Mouse (Mus musculus): Measurements from ENCODE around the gene Rubcn. TPM values are rescaled to one million over a fixed set of nuclear protein-coding genes. Genes with fewer than 3 reads are reported as not detected.
"Not testable (repeated sequence)": the region's sequence is repeated elsewhere in the genome, so short reads cannot be mapped to it uniquely, and the experiment has no call there.

The Rubcn gene
- polyA plus RNA-seq, 1 experiment from 2014 or later, result 29.2 TPM

GRCm38 (mm10) chr16:32889881-32890280, 12.3 kb upstream of the Rubcn start:
- Histone ChIP-seq H3K9me3 (no peaks in the 10 kb centered on the region), H3K27me3 (no peaks in the 10 kb centered on the region), H3K9ac (replicated peaks) (no peak overlapping the region), H3K4me2 (replicated peaks) (no peak overlapping the region), H3K4me3 (replicated peaks) (no peak overlapping the region), H3K36me3 (peaks cover 51% of the 10 kb centered on the region), H3K27ac (no peak overlapping the region), H3K4me1 (replicated peaks) (no peaks in the 10 kb centered on the region)
- WGBS, result 66% methylated on average over 2 of the region's 2 CpGs
- no peak for ATAC-seq

GRCm38 (mm10) chr16:32887996-32888395, 10.4 kb upstream of the Rubcn start:
- WGBS, result 90% methylated on average over 7 of the region's 7 CpGs
- no peak for ATAC-seq

GRCm38 (mm10) chr16:32881538-32881937, 4.0 kb upstream of the Rubcn start:
- no peak overlapping the region for H3K9ac ChIP-seq (replicated peaks)
- peaks cover 10% of the 10 kb centered on the region for H3K36me3 ChIP-seq
- no peaks in the 10 kb centered on the region for H3K9me3 ChIP-seq
- no peak overlapping the region for H3K4me2 ChIP-seq (replicated peaks)
- peaks cover 15% of the 10 kb centered on the region for H3K4me1 ChIP-seq (replicated peaks)
- no peak for ATAC-seq
- H3K4me3 ChIP-seq (replicated peaks), result no peak overlapping the region
- WGBS, result 84% methylated on average over 7 of the region's 7 CpGs
- no peak overlapping the region for H3K27ac ChIP-seq
- no peaks in the 10 kb centered on the region for H3K27me3 ChIP-seq

More at GRCm38 (mm10) chr16:32887996-32888395, 10.4 kb upstream of the Rubcn start:
- Histone ChIP-seq H3K4me2 (replicated peaks) (no peak overlapping the region), H3K27ac (no peak overlapping the region), H3K27me3 (no peaks in the 10 kb centered on the region), H3K9ac (replicated peaks) (no peak overlapping the region), H3K4me1 (replicated peaks) (no peaks in the 10 kb centered on the region), H3K9me3 (no peaks in the 10 kb centered on the region), H3K36me3 (peaks cover 40% of the 10 kb centered on the region), H3K4me3 (replicated peaks) (no peak overlapping the region)

GRCm38 (mm10) chr16:32878972-32879926, 1.7 kb upstream of the Rubcn start:
- peaks cover 15% of the 10 kb centered on the region for H3K4me1 ChIP-seq (replicated peaks)
- no peaks in the 10 kb centered on the region for H3K9me3 ChIP-seq
- 84% methylated on average over 14 of the region's 14 CpGs for WGBS
- peak overlapping the region; percentile 86 for H3K4me2 ChIP-seq (replicated peaks)
- H3K36me3 ChIP-seq, result no peaks in the 10 kb centered on the region
- H3K27me3 ChIP-seq, result no peaks in the 10 kb centered on the region
- H3K27ac ChIP-seq, result no peak overlapping the region
- peak overlapping the region; percentile 49; the same call in 1 of the 2 replicates for H3K9ac ChIP-seq (replicated peaks)
- no peak for ATAC-seq
- peak overlapping the region; percentile 92 for H3K4me3 ChIP-seq (replicated peaks)

GRCm38 (mm10) chr16:32878157-32878598, 612 bp upstream of the Rubcn start:
- Histone ChIP-seq H3K4me3 (replicated peaks) (peak overlapping the region; percentile 92), H3K4me2 (replicated peaks) (peak overlapping the region; percentile 86), H3K9me3 (no peaks in the 10 kb centered on the region), H3K9ac (replicated peaks) (peak overlapping the region; percentile 88), H3K36me3 (no peaks in the 10 kb centered on the region), H3K27me3 (no peaks in the 10 kb centered on the region), H3K27ac (peak overlapping the region; percentile 91), H3K4me1 (replicated peaks) (peaks cover 15% of the 10 kb centered on the region)
- peak; percentile 57 for ATAC-seq
- under 1% methylated on average over 30 of the region's 34 CpGs for WGBS

- Histone ChIP-seq H3K4me1 (replicated peaks) (peaks cover 15% of the 10 kb centered on the region), H3K4me3 (replicated peaks) (peak overlapping the region; percentile 92), H3K27ac (no peak overlapping the region), H3K9ac (replicated peaks) (no peak overlapping the region), H3K36me3 (no peaks in the 10 kb centered on the region), H3K9me3 (no peaks in the 10 kb centered on the region), H3K27me3 (no peaks in the 10 kb centered on the region), H3K4me2 (replicated peaks) (peak overlapping the region; percentile 58)
- WGBS, result 28% methylated on average over 9 of the region's 9 CpGs
- ATAC-seq, result no peak
Measured at GRCm38 (mm10) chr16:32876831-32877230, 735 bp downstream of the Rubcn start.

GRCm38 (mm10) chr16:32875847-32876246, 1.7 kb downstream of the Rubcn start:
- no peak for ATAC-seq
- H3K27me3 ChIP-seq, result no peaks in the 10 kb centered on the region
- H3K4me3 ChIP-seq (replicated peaks), result no peak overlapping the region
- H3K4me1 ChIP-seq (replicated peaks), result peaks cover 12% of the 10 kb centered on the region
- H3K9me3 ChIP-seq, result no peaks in the 10 kb centered on the region
- 96% methylated on average over 3 of the region's 3 CpGs for WGBS
- H3K27ac ChIP-seq, result no peak overlapping the region
- H3K4me2 ChIP-seq (replicated peaks), result no peak overlapping the region
- H3K9ac ChIP-seq (replicated peaks), result no peak overlapping the region
- no peaks in the 10 kb centered on the region for H3K36me3 ChIP-seq

- H3K4me2 ChIP-seq (replicated peaks); ATAC-seq; H3K9ac ChIP-seq (replicated peaks); H3K27ac ChIP-seq; H3K36me3 ChIP-seq; H3K9me3 ChIP-seq; H3K27me3 ChIP-seq; H3K4me3 ChIP-seq (replicated peaks): not testable (repeated sequence)
- WGBS, result 55% methylated on average over 1 of the region's 1 CpGs
- peaks cover 12% of the 10 kb centered on the region for H3K4me1 ChIP-seq (replicated peaks)
Measured at GRCm38 (mm10) chr16:32875281-32875680, 2.3 kb downstream of the Rubcn start.

GRCm38 (mm10) chr16:32873366-32873765, 4.2 kb downstream of the Rubcn start:
- ATAC-seq, result no peak
- Histone ChIP-seq H3K9ac (replicated peaks) (no peak overlapping the region), H3K4me3 (replicated peaks) (no peak overlapping the region), H3K27me3 (no peaks in the 10 kb centered on the region), H3K9me3 (no peaks in the 10 kb centered on the region), H3K27ac (no peak overlapping the region), H3K36me3 (no peaks in the 10 kb centered on the region), H3K4me2 (replicated peaks) (no peak overlapping the region), H3K4me1 (replicated peaks) (peaks cover 4% of the 10 kb centered on the region; the same call in 1 of the 2 replicates)
- WGBS, result 58% methylated on average over 3 of the region's 3 CpGs

GRCm38 (mm10) chr16:32870231-32870630, 7.3 kb downstream of the Rubcn start:
- Histone ChIP-seq H3K9me3 (no peaks in the 10 kb centered on the region), H3K27ac (no peak overlapping the region), H3K9ac (replicated peaks) (no peak overlapping the region), H3K4me1 (replicated peaks) (peaks cover 21% of the 10 kb centered on the region), H3K4me2 (replicated peaks) (no peak overlapping the region), H3K27me3 (no peaks in the 10 kb centered on the region), H3K36me3 (no peaks in the 10 kb centered on the region), H3K4me3 (replicated peaks) (no peak overlapping the region)
- ATAC-seq, result no peak
- 63% methylated on average over 5 of the region's 5 CpGs for WGBS

- Histone ChIP-seq H3K27ac (peak overlapping the region; percentile 78), H3K4me1 (replicated peaks) (peaks cover 25% of the 10 kb centered on the region), H3K9me3 (no peaks in the 10 kb centered on the region), H3K36me3 (0 out of 2 replicates have a peak, but pooled peaks cover 4% of the 10 kb centered on the region), H3K9ac (replicated peaks) (peak overlapping the region; percentile 79), H3K4me3 (replicated peaks) (peak overlapping the region; percentile 62), H3K27me3 (no peaks in the 10 kb centered on the region), H3K4me2 (replicated peaks) (peak overlapping the region; percentile 72)
- peak; percentile 99 for ATAC-seq
- under 1% methylated on average over 35 of the region's 35 CpGs for WGBS
Measured at GRCm38 (mm10) chr16:32867919-32868552, 9.5 kb downstream of the Rubcn start.

- H3K27ac ChIP-seq, result no peak overlapping the region
- 0 out of 2 replicates have a peak, but pooled peaks cover 4% of the 10 kb centered on the region for H3K36me3 ChIP-seq
- H3K27me3 ChIP-seq, result no peaks in the 10 kb centered on the region
- ATAC-seq, result no peak
- H3K9me3 ChIP-seq, result no peaks in the 10 kb centered on the region
- H3K4me3 ChIP-seq (replicated peaks), result peak overlapping the region; percentile 62
- WGBS, result 88% methylated on average over 5 of the region's 5 CpGs
- peak overlapping the region; percentile 72 for H3K4me2 ChIP-seq (replicated peaks)
- peak overlapping the region; percentile 79 for H3K9ac ChIP-seq (replicated peaks)
- peaks cover 25% of the 10 kb centered on the region for H3K4me1 ChIP-seq (replicated peaks)
Measured at GRCm38 (mm10) chr16:32866713-32867112, 10.9 kb downstream of the Rubcn start.
